Mouse (Mus musculus): ENCODE results near the gene Lpcat3.

Lpcat3 gene

DNA sequence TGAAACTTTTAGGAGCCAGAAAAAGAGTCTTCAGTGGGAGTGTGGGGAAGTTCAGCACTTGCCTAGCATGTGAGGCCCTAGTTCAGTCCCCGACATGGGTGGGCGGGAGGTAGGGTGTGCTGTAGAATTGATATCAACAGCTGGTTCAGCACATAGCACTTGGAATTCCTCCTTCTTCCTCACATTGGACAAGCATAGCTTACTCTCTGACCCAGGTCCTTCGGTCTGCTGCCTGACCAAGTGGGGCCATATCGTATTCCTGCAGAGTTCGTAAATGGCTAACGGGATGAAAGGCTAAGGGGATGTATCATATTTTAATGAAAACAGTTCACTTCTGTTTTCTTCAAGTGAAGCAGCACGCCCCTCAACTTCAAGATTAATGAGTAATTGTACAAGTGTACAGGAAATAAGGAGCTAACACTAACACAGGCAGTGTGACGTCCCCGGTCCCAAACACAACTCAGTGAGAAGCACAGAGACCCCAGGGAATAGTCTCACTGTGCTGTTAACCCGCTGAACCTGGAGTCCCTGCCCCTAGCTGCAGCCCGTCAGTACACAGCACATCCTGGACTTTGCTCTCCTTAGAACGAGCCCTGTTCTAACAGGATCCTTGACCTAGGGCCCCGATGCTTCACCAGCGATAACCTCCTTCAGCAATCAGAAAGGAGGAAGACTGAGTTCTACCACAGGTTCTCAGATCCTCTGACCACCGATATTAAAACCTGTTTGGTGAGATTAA is 30.6 kb downstream of the Lpcat3 start:
- POLR2A ChIA-PET, result interaction anchor here in 3 of 4 experiments (0.6 to 5.1 kb wide), 18 partner anchors 7 to 61 kb away, joined by 3 to 39 read pairs (median 8); partner anchors contain the start of genes Emg1 (in 2 of the 3), Grcc10 (in 2 of the 3) and Phb2 (in 2 of the 3)
- CTCF ChIA-PET, result interaction anchor here (0.9 to 2.0 kb wide), 4 partner anchors 9 kb away, joined by 3 to 18 read pairs (median 9); no protein-coding TSS in a partner anchor

GRCm38 (mm10) chr6:124694166-124694955 is 31.5 kb downstream of the Lpcat3 start:
- ChIA-PET POLR2A (interaction anchor here in 2 of 4 experiments (0.8 to 5.1 kb wide), 17 partner anchors 7 to 60 kb away, joined by 3 to 39 read pairs (median 6); partner anchors contain the start of genes Grcc10 (in 2 of the 2), Emg1 (in 1 of the 2), Phb2 (in 1 of the 2) and Ptpn6 (in 1 of the 2)), CTCF (interaction anchor here (0.7 to 2.0 kb wide), 6 partner anchors 8 to 455 kb away, joined by 3 to 18 read pairs (median 4); no protein-coding TSS in a partner anchor)

DNA sequence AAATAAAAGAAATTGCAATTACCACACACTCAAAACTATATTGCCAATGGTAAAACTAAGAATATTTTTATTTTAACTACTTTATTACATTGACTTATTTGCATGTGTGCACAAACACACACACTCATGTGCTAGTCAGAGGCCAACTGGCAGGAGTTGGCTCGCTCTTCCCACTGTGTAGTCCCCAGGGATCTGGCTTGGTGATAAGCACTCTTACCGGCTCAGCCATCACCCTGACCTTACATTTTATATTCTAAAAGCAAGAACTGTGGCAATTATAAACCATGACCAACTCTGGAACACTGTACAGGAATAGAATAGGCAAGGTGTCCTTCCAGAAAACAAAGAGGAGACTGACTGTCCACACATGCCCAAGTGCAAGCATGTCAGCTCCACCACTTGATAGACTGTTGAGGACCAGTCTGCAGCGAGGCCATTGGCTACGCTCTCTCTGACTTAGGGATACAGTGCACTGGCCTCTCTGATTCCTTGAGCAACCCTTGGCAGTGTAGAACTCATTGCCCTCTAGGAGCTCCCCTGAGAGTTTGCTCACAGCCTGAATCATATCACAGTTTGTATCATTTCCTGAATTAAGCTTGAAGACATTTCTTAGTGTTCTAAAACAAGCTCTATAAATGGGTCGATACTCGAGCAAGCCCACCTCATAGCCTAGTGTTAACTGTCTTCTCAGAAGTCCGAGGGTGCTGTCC is 33.8 kb downstream of the Lpcat3 start:
- CTCF ChIA-PET, result no interaction called here

GRCm38 (mm10) chr6:124698751-124699150 is 35.9 kb downstream of the Lpcat3 start:
- CTCF ChIA-PET, result interaction anchor here in 2 of 4 experiments (0.6 to 1.5 kb wide), 6 partner anchors 13 to 332 kb away, joined by 3 to 4 read pairs (median 3); partner anchors contain the start of genes Emg1 (in 1 of the 2) and Phb2 (in 1 of the 2)
- POLR2A ChIA-PET, result interaction anchor here in 3 of 4 experiments (0.6 to 24.9 kb wide), 11 partner anchors 8 to 107 kb away, joined by 3 to 686 read pairs (median 5); partner anchors contain the start of genes Emg1 (in 2 of the 3), Grcc10 (in 2 of the 3), Phb2 (in 2 of the 3) and Ptpn6 (in 2 of the 3)

More for the DNA sequence above, 33.8 kb downstream of the Lpcat3 start:
- POLR2A ChIA-PET, result interaction anchor here in 2 of 4 experiments (0.5 to 24.9 kb wide), 8 partner anchors 9 to 1945 kb away, joined by 3 to 686 read pairs (median 5); partner anchors contain the start of genes Grcc10 (in 2 of the 2) and Ptpn6 (in 2 of the 2)

- POLR2A ChIA-PET, result interaction anchor here in 3 of 4 experiments (0.6 to 24.9 kb wide), 20 partner anchors 7 to 231 kb away, joined by 3 to 686 read pairs (median 4); partner anchors contain the start of genes Emg1 (in 2 of the 3), Grcc10 (in 2 of the 3), Phb2 (in 2 of the 3) and Ptpn6 (in 2 of the 3)
- CTCF ChIA-PET, result interaction anchor here in 2 of 4 experiments (0.9 to 1.5 kb wide), 5 partner anchors 13 to 331 kb away, joined by 3 to 4 read pairs (median 3); partner anchors contain the start of genes Emg1 (in 1 of the 2) and Phb2 (in 1 of the 2)
Observed at GRCm38 (mm10) chr6:124699366-124699765, 36.5 kb downstream of the Lpcat3 start.

GRCm38 (mm10) chr6:124699962-124700610 is 37.3 kb downstream of the Lpcat3 start:
- POLR2A ChIA-PET, result interaction anchor here (0.5 to 24.9 kb wide), 21 partner anchors 7 to 545 kb away, joined by 3 to 686 read pairs (median 4); partner anchors contain the start of genes Grcc10 (in 4 of the 4), Emg1 (in 2 of the 4), Phb2 (in 2 of the 4) and Ptpn6 (in 2 of the 4)
- CTCF ChIA-PET, result interaction anchor here in 2 of 4 experiments (0.9 to 1.4 kb wide), 4 partner anchors 12 to 390 kb away, joined by 3 to 4 read pairs (median 3); partner anchors contain the start of genes Emg1 (in 1 of the 2) and Phb2 (in 1 of the 2)

GRCm38 (mm10) chr6:124701338-124701737 is 38.5 kb downstream of the Lpcat3 start:
- POLR2A ChIA-PET, result interaction anchor here (0.6 to 24.9 kb wide), 33 partner anchors 9 to 475 kb away, joined by 3 to 686 read pairs (median 4); partner anchors contain the start of genes Emg1 (in 4 of the 4), Grcc10 (in 4 of the 4), Phb2 (in 4 of the 4) and Lpcat3 (in 2 of the 4)
- CTCF ChIA-PET, result interaction anchor here (0.6 to 2.9 kb wide), 17 partner anchors 8 to 389 kb away, joined by 3 to 22 read pairs (median 4); partner anchors contain the start of genes Emg1 (in 1 of the 4), Lpcat3 (in 1 of the 4) and Phb2 (in 1 of the 4)

DNA sequence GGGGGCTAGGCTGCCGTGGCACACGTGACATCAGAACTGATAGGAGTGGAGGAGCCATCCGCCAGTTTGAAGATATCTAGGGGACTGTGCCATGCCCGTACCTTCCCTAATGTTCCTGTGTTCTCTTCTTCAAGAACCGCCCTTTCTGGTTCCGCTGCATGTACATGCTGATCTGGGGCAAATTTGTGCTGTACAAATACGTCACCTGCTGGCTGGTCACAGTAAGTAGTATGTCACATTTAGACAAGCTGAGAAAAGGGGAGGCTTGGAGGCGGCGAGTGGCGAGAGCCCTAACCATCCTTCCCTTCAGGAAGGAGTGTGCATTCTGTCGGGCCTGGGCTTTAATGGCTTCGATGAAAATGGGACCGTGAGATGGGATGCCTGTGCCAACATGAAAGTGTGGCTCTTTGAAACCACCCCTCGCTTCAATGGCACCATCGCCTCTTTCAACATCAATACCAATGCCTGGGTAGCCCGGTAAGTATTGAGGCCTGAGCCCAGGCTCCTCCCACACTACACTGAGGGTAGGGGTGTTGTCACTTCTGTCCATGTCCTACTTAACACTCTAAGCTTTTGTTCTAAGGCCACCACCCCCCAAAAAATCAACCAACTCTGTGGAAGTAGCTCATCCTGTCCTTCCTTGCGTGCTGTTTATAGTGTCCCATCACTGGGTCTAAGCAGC is 39.4 kb downstream of the Lpcat3 start:
- ChIA-PET CTCF (interaction anchor here (0.5 to 2.9 kb wide), 71 partner anchors 8 to 490 kb away, joined by 3 to 22 read pairs (median 4); partner anchors contain the start of genes Lpcat3 (in 3 of the 4), Atn1 (in 2 of the 4), C1rl (in 2 of the 4) and Cdca3 (in 2 of the 4)), POLR2A (interaction anchor here (0.6 to 24.9 kb wide), 76 partner anchors 8 to 513 kb away, joined by 3 to 686 read pairs (median 4); partner anchors contain the start of genes Emg1 (in 4 of the 4), Grcc10 (in 4 of the 4), Phb2 (in 4 of the 4) and Lpcat3 (in 3 of the 4))

DNA sequence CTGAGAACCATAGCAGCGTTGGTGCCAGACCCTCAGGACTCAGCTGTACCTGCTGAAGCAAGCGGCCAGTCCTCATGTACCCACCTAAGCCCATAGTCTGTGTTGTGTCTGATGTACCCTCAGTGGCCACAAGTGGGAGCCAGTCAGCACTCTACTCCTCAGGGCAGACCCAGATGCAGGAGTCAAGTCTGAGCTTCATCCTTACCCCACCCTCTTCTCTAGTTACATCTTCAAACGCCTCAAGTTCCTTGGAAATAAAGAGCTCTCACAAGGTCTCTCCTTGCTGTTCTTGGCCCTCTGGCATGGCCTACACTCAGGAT is 39.9 kb downstream of the Lpcat3 start:
- CTCF ChIA-PET, result interaction anchor here (0.6 to 2.9 kb wide), 82 partner anchors 9 to 489 kb away, joined by 3 to 22 read pairs (median 4); partner anchors contain the start of genes Emg1 (in 4 of the 4), Phb2 (in 4 of the 4), C1rl (in 3 of the 4) and Lpcat3 (in 3 of the 4)
- POLR2A ChIA-PET, result interaction anchor here (0.6 to 24.9 kb wide), 70 partner anchors 8 to 512 kb away, joined by 3 to 686 read pairs (median 5); partner anchors contain the start of genes Emg1 (in 4 of the 4), Grcc10 (in 4 of the 4), Phb2 (in 4 of the 4) and Lpcat3 (in 3 of the 4)

- POLR2A ChIA-PET, result interaction anchor here (0.5 to 24.9 kb wide), 26 partner anchors 8 to 227 kb away, joined by 3 to 686 read pairs (median 8); partner anchors contain the start of genes Grcc10 (in 4 of the 4), Emg1 (in 3 of the 4), Phb2 (in 3 of the 4) and Ptpn6 (in 3 of the 4)
Observed at GRCm38 (mm10) chr6:124703789-124704188, 41.0 kb downstream of the Lpcat3 start.

DNA sequence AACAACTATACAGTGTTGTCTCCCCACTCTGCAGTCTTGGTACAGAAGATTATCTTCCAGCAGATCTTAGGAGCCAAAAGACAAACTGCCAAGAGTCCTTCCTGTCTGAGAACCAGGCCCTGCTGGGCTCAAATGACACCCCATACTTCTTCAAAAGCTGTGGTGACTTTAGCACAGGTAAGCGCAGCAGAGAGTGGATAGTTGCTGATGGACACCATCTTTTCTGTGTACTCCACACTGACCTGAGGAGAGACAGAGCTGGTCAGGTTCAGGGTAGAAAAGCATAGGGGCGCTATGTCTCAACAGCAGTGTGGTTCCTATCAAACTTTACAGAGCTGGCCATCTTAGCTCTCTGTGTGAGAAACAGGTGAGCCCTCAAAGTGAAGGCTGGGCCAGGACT is 41.6 kb downstream of the Lpcat3 start:
- CTCF ChIA-PET, result interaction anchor here (0.5 to 1.2 kb wide), 9 partner anchors 13 to 1940 kb away, joined by 3 to 8 read pairs (median 3); no protein-coding TSS in a partner anchor
- POLR2A ChIA-PET, result interaction anchor here in 3 of 4 experiments (0.8 to 24.9 kb wide), 16 partner anchors 7 to 230 kb away, joined by 3 to 686 read pairs (median 8); partner anchors contain the start of genes Emg1 (in 2 of the 3), Grcc10 (in 2 of the 3), Phb2 (in 2 of the 3) and Ptpn6 (in 2 of the 3)

More at GRCm38 (mm10) chr6:124703789-124704188, 41.0 kb downstream of the Lpcat3 start:
- CTCF ChIA-PET, result interaction anchor here (0.5 to 2.2 kb wide), 6 partner anchors 12 to 1940 kb away, joined by 3 to 8 read pairs (median 8); partner anchors contain the start of gene C1rl (in 1 of the 4)

- ChIA-PET CTCF (interaction anchor here in 3 of 4 experiments (0.6 to 1.1 kb wide), 3 partner anchors 34 to 53 kb away, joined by 3 to 7 read pairs (median 6); no protein-coding TSS in a partner anchor), POLR2A (interaction anchor here (0.5 to 24.9 kb wide), 25 partner anchors 8 to 225 kb away, joined by 3 to 686 read pairs (median 4); partner anchors contain the start of genes Grcc10 (in 2 of the 4), Ptpn6 (in 2 of the 4), Atn1 (in 1 of the 4) and Spsb2 (in 1 of the 4))
Observed at GRCm38 (mm10) chr6:124706061-124706627, 43.3 kb downstream of the Lpcat3 start.

GRCm38 (mm10) chr6:124708289-124708889 is 45.6 kb downstream of the Lpcat3 start:
- ChIA-PET POLR2A (interaction anchor here (0.6 to 24.9 kb wide), 10 partner anchors 8 to 101 kb away, joined by 3 to 686 read pairs (median 5); partner anchors contain the start of genes Grcc10 (in 3 of the 4), Ptpn6 (in 2 of the 4), Atn1 (in 1 of the 4) and Gm45234 (in 1 of the 4)), CTCF (interaction anchor here in 2 of 4 experiments (0.6 kb wide), 2 partner anchors 50 to 860 kb away, joined by 3 to 4 read pairs; no protein-coding TSS in a partner anchor)
